Mouse (Mus musculus): ENCODE measurements around the gene Pde10a.

DNA sequence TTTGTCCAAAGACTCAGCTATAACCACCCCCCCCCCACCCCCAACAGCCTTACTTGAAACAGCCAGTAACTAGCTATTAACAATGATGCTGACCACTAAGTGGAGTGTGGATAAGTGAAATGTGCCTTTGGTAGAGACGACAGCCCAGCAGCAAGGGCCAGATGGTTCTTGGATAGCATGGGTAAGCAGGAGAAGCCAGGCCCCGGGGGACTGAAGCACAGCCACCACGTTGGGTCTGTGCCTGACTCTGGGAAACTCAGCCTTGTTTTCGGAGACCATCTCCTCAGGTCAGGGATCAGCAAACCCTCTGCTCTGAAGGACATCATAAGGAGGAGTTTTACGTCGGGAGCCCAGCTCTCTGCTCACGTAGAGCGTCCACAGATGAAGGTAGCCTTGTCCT lies 427.8 kb downstream of the Pde10a start:
- no peak for TF ChIP-seq CTCF (conservative IDR thresholded peaks at IDR 0.05; ENCODE audit: low read length)
- no peak for TF ChIP-seq NANOG (IDR thresholded peaks at IDR 0.05; ENCODE audit: borderline replicate concordance, low read length)
- TF ChIP-seq POU5F1 (IDR thresholded peaks at IDR 0.05; ENCODE audit: borderline replicate concordance, low read length): no peak
